Mouse (Mus musculus): Measurements from ENCODE around the gene Ube2z.
"Not testable (repeated sequence)": the region's sequence is repeated elsewhere in the genome, so short reads cannot be mapped to it uniquely, and the experiment has no call there.

Ube2z gene

DNA sequence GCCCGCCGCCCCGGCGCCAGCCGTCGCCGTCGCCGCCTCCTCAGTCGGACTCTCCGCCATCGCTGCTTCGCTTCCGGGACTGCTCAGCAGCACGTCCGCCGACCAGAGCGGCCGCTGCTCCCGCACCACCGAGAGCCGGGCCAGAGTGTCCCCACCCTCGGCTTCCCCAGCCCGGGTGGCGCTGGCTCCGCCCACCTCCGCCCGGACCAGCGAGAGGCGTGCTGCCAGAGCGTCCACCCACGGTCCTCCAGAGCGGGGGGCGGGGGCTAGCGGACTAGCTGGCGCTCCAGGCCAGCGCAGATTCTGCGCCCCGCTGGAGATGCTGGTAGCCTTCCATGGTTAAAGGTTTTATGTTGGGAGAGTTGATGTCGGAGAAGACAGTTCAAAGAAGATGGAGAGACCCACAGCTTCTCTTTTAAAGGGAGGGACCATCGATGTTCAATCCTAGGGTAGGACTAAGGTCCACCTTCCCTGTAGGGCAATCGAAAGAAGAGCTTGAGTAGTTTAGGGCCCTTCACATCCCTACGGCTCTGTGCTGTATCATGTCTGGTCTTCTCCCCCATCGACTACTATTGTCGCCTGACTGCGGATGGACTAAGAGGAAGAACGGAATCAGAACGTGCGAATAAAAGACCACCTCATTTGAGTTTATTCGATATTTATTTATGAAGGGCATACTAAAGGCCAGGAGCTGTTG lies at the start of gene Ube2z:
Ube2z (minus strand) TSS at position 174 of the 697 bp plus-strand sequence.
- peak; percentile 94 to 97 for DNase-seq

DNA sequence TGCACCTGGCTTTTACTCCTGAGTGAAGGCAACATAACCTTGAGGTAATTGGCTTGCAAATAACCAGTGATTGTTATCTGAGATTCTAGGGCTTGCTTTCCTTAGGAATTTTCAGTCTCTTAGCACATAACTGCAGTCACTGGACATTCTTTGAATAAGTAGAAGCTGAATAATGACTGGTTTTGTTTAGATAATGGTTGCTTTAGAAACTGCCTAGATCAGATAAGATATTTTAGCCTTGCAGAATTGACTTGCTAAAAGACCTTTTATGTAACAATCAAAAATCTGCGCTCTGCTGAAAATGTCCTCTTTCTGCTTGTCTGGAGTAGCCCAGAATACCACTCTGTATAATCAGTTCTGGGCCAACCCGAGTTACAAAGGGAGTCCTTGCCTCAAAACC lies 48.9 kb upstream of the Ube2z start:
- no peak for DNase-seq

DNA sequence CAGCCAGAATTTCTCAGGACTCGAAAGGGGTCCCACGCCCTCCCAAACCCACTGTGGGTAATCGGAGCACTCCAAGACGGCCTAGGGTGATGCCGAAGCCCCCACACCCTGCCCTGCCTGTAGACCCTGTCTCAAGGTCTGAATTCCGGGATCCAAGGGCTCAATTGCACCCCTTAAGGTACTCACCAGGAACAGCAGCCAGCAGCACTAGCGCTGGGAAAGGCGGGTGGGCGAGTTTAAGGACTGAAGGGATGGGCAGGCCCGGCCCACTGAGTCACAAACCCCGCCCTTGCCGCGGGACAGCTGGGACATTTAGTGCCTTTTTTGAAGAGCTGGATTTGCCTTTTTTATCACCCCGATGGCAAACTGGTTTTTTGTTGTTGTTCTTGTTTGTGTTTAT lies 46.6 kb upstream of the Ube2z start, which contains the start of gene Calcoco2:
Calcoco2 (minus strand) TSS at position 214 of the 400 bp plus-strand sequence.
- DNase-seq, result no peak

DNA sequence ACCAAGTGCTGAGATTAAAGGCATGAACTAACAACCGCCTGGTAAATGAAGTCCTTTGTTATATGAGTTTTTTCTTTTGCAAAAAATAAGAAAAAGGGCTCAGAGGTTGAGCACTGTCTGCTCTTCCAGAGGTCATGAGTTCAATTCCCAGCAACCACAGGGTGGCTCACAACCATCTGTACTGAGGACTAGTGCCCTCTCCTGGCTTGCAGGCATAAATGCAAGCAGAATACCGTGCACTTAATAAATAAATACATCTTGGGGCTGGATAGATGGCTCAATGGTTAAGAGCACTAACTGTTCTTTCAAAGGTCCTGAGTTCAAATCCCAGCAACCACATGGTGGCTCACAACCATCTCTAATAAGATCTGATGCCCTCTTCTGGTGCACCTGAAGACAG lies 45.8 kb upstream of the Ube2z start:
- DNase-seq, result not testable (repeated sequence)

DNA sequence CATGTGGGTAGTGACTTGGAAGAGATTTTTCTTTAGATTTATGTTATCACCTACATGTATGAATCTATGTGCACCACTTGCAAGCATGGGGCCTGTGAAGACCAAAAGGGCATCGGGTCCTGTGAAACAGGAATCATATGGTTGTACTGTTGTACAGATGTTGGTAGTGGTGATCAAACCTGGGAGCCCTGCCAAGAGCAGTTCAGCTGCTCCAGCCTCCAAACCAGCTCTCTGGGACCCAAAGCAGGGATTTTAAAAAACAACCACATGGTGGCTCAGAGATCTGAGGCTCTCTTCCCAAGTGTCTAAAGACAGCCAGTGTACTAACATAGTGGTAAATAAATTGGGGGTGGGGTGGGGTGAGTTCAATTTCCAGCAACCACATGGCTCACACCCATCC lies 43.2 kb upstream of the Ube2z start:
- no peak for DNase-seq

DNA sequence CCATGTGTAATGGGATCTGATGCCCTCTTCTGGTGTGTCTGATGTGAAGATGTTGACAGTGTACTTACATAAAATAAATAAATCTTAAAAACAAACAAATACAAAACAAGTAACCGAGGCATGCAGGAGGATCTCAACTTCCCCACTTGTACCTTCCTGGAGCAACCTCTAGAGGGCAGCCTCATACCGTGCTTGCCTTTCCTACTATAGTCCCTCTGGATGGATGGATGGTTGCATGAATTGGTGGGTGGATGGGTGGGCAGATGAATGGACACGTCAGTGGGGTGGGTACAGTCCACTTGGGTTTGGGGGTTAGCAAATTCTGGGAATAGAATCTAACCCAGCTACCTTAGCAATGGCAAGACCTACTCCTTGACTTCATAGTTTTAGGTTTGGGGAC lies 28.2 kb upstream of the Ube2z start:
- DNase-seq, result peak in 1 of 2 experiments; percentile 33

DNA sequence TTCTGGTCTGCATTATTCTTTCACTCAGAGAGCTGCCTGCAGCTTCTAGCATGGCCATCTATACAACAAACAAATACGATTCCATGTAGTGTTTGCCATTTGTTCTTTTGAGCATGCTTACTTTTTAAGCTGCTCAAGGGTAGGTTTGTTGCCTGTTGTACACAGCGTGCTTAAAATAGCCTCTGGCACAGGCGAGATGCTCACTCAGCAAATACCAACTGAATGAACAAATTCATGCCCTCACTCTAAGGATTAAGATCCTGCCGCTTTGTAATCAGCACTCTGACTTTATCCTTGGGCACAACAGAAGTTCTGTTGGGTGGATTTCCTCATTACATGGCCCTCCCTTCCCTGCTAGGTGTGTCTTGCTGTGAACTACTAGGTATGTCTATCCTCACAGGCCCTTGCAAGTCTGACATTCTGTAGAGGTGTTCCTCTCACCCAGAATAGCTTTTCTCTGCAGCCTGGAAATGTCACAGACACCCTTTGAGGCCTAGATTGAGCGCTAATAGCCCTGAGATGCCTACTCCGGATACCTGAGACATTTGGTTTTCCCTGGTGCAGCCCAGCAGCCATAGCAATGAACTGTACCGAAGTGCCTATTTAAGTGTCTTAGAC lies 27.6 kb upstream of the Ube2z start:
- DNase-seq, result no peak

DNA sequence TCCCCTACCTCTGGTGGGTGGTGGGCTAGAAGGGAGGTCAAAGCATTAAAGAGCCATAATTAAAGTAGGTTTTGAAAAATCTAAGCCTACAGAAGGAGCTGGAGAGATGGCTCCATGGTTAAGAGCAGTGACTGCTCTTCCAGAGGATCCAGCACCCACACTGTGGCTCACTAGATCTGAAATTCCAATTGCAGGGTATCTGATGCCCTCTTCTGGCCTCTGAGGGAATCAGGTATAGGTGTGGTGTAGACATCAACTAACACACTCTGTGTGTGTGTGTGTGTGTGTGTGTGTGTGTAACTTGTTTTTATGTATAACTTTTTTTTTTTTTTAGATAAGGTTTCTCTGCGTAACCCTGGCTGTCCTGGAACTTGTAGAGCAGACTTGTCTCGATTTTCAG lies 25.9 kb upstream of the Ube2z start:
- DNase-seq, result no peak

DNA sequence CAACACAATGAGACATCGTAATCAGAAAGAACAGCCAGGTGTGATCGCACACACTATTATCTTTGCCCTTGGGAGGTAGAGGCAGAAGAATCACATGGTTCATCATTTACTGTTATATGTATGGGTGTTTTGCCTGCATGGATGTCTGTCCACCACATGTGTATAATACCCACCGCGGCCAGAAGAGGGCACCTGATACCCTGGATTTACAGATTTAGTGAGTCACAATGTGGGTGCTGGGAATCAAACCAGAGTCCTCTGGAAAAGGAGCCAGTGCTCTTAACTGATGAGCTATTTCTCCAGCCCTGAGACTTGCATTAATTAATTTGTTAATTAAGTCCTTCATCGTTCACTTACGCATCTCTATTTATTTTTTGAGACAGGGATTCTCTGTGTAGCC lies 22.8 kb upstream of the Ube2z start:
- no peak for DNase-seq

DNA sequence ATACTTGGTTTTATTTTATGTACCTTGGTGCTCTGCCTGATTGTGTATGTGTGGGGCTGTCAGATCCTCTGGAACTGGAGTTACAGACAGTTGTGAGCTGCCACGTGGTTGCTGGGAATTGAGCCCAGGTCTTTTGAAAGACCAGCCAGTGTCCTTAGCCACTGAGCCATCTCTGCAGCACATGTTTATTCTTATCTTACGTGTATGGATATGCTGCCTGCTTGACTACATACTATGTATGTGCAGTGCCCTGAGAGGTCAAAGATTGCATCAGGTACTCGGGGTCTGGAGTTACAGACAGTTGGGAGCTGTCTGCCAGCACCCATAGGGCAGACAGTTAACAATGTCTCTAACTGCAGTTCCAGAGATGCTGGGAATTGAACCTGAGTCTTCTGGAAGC lies 17.5 kb upstream of the Ube2z start:
- DNase-seq, result no peak

DNA sequence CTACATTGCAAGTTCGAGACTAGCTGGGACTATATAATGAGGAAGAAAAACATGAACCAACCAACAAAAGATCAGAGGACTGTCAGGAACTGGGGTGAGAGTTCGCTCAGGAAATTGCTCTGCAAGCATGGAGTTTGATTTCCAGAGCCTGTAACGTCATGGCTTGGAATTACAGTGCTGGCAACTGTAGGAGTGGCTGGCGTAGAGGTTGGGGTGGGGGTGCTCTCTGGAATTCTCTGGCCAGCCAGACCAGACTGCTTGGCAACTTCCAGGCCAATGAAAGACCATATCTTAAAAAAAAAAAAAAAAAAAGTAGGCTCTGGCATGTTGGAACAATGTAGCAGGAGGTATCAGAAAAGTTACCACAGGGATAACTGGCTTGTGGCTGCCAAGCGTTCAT lies 15.5 kb upstream of the Ube2z start:
- no peak for DNase-seq

DNA sequence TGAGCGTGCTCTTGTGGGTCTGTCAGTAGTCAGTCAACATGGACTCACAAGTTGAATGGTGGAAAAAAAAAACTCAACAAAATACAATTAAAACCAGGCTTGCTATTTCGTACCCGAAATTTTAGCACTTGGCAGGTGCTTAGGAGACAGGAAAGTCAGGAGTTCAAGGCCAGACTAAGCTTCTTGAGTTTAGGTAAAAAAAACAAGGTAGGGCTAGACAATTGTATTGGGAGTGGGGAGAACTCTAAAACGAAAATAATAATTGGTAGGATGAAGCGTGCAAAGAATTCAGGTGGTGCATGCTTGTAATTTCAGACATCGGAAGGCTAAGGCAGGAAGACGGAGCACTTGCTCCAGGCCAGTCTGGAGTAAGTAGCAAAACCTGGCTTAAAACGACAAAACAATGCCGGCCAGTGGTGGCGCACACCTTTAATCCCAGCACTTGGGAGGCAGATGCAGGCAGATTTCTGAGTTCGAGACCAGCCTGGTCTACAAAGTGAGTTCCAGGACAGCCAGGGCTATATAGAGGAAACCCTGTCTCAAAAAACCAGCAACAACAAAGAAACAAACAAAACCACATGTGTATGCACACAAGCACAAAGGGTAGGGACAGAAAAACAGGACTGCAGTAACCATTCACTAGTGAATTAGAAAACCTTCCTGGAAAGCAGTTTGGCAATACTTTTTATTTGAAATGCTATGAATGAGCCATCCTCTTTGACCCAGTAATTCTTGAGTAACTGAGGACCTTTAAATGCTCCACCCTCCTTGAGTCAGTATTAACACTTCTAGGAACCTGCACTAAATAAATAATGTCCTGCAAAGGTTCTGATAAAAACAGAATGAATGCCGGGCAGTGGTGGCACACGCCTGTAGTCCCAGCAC lies 11.3 kb upstream of the Ube2z start:
- no peak for DNase-seq

DNA sequence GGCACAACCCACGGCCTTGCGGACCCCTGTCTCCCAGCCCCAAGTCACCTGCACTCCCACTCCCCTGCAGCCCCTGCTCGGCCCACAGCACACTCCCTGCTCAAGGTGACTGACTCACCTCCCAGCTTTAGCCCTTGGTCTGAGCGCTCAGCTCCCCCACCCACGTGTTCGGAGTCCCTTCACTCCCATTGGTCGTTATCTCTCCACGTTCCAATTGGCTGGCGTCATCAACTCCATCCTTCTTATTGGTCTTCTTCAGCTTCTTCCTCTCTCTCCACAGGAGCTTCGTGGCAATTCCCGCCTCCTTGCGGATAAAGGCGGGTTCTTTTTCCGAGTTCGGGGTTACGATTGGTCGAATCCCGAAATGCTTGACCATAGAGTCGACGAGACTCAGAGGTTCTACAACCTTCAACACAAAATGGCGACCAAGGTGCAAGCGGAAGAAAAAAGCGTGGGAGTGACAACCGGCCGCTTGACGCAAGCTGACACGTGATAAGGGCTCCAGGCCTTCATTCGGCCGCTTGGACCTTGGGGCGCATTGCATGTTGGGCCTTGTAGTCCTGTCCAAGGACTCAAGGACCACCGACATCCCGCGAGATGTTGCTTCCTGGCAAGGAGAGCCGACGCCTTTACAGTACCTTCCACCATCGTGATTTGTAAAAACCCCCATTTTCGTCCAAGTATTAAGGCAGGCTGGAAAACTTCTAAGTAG lies 10.5 kb upstream of the Ube2z start, which contains the start of gene Atp5g1:
Atp5g1 (minus strand) TSS at position 162 of the 712 bp plus-strand sequence.
- DNase-seq, result peak; percentile 91 to 97

DNA sequence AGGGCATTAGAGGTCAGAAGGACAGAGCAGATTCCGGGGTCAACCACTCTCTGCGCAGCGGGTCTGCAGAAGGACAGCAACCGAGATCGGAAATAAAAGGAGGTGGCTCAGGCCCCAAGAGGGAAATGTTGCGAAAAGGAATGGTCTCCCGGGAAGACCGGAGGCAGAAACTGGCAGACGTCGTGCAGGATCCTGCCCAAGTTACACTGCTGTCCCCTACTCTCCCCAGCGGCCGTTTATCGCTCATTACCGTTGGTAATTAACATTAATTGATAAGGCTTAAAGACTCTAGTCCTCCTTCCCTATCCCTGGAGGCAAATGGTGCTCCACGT lies 10.0 kb upstream of the Ube2z start:
- DNase-seq, result peak in 1 of 2 experiments; percentile 16

DNA sequence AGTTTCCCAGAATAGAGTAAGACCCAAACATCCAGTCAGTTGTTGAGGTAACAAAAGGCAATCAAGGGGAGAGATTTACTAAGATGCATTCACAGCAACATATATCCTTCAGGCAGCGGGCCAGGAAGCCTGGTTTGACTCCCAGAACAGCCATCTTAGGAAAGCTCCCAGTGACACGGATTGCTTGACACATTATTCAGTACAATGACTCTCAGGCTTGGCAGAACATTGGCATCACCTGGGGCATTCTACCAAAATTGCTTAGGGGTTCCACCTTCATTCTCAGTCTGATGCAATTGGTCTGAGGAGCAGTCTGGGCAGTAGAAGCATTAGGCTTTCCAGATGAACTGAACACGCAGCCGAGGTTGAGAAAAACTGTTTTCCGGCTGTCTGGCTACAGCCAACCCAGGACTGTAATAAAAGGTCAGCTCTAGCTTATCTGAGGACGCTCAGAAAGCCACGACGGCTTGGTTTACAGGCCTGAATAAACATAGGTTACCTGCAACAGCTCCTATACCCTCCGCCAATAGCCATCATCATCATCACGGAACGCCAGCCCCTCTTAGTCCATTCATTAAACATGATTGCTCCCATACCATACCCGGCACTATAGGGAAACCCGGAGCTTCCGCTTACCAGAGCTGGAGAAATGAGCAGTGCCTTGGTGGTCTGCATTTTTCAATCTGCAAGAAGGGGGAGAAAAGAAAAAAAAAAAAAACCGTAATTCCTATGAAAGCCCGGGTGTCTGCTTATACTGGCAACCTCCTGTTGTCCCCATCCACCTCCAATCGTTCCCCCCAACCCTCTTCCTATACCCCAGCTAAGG lies 9.4 kb upstream of the Ube2z start:
- DNase-seq, result no peak

DNA sequence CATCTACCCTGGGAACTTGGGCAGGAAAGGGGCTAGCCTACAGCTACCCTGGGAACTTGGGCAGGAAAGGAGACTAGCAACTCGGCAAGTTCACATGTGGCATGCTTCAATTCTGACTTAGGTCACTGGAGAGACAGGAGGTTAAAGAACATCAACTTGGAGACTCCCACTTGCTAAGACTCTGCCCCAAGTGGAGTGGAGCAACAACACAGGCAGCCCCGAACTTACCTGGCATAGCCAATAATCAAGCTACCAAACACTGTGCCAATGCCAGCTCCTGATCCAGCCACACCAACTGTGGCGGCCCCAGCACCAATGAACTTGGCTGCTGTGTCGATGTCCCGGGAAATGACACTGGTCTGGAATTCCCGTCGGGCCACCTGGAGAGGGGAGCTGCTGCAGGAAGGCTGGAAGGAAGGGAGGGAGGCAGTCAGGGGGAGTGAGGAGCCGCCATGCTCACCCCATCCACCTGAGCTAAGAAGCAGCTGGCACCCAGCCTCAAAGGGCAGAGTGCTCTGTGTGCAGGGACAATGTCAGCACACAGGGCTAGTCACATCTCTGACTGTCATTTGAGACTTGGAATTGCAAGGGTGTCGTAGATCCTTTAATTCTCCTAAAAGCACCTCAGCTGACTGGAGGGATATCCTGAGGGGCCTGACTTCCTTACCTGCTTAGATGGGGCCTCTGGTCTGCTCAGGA lies 8.3 kb upstream of the Ube2z start:
- no peak for DNase-seq

DNA sequence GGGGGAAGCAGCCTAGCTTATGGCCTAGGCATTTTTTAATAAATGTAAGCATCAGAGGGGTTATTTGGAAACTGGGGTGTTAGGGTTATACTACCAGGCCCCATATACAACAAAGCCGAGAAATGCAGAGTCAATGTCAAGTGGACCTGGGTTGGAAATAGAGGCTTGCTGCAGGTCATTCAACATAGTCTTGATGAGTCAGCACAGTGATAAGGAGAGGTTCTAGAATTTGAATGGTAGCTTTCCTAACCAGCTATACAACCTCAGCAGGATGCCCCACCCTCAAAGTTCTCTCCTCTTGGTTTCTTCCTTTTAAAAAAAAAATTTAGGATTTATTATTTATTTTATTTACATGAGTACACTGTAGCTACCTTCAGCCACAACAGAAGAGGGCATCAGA lies 5.8 kb upstream of the Ube2z start:
- DNase-seq, result no peak

DNA sequence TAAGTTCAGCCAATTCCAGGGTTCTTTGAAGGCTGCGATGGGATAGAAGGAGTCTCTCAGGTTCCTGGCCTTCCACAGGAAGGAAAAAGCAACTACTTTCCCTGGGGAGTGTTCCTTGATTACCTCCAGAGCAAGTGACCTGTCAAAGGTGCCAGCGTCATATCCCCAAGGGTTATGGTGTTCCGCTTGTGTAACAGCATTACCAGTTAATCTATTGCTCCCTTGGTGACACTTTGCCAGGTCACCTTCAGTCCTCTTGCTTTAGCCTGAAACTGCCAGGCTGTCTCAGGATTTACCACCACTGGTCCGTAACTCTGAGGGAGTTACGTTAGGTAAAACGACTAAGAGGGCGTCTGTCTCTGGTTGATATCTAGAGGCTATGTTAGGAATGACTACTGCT lies 5.2 kb upstream of the Ube2z start:
- no peak for DNase-seq

DNA sequence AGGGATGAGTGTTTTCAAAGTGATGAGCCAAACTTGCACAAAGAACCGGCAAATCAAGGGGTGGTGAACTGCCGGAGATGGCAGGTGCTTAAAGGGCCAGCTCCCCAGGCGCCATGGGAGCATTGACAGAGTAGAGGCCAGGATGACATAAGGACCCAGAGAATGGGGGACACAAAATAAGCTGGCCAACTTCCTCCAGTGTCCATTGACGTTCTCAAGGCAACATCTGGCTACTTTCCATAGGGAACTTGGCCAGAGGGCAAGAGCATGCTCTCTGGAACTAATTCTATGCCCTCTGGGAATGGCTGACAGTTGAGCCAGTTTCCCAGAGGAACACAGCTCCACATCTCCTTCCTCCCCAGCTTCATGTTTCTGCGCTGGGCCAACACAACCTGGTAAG lies 3.0 kb upstream of the Ube2z start:
- DNase-seq, result no peak

DNA sequence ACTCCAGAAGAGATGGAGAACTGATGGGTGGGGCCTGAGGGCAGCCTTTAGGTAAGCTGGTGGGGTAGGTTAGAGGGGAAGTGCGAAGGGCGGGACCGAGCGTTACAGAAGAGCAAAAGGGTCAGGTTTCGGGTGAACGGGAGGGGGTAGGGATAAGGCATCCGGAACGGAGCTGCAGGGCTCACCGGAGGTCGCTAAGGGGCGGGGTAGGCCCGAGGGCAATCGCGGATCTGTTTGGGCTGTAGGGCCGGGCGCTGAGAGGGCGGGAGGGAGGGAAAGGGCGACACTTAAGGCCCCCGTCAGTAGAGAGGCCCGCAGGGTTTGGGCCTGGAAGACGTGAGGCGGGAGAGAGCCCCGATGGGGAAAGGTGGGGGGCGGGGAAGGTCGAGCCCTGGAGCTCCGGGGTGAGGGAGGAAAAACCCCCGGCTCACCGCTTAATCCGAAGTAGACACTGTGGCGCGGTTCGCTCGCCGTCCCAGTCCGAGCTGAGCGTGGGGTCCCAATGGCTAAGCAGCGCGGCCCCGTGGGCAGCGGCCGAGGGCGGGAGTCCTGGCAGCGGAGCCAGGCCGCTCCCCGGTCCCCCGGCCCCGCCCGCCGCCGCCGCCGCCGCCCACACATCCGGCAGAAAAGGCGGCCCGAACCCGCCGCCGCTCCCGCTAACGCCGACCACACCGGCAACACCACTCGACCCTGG lies 520 bp downstream of the Ube2z start:
- peak; percentile 37 to 45 for DNase-seq

DNA sequence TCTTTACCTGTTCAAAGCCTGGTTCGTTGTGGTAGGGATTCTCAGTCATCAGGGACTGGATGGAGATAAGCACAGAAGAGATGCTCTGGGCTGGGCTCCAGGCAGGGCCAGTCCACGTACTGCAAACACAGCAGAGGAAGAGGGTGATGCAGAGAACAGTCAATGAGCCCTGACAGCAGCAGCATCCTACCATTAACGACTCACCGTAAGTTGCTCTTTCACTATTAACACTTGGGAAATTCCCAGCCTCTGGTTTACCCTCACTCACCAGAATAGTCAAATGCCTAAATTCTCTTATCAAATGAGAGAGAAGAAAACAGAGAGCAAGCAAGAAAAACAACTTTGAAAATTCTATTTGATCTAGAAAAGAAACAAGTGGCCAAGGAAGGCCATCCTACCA lies 6.9 kb downstream of the Ube2z start:
- no peak for DNase-seq
